Mouse (Mus musculus) kidney, embryonic 16.5 days (tissue): ENCODE data around the gene Spata31d1d. TPM values are rescaled to one million over a fixed set of nuclear protein-coding genes. Genes with fewer than 3 reads are reported as not detected.
"Not testable (repeated sequence)": the region's sequence is repeated elsewhere in the genome, so short reads cannot be mapped to it uniquely, and the experiment has no call there.

Source experiments
- ATAC-seq: fragments of 200-750 bp; cut with Nextera tagmentation; 2 replicates; pipeline ENCODE4 v1.8.0; 2017; ENCODE audit warnings: moderate TSS enrichment; ENCODE audit not compliant: low FRiP score, low TSS enrichment
- H3K27ac ChIP-seq: fragments of 300-500 bp; sonication (generic); 2 replicates; pipeline ENCODE4 v1.5.1; 2014; ENCODE audit warnings: low read length
- H3K27me3 ChIP-seq: fragments of 300-500 bp; sonication (generic); 2 replicates; pipeline ENCODE4 v1.6.1; 2014; ENCODE audit warnings: low read length, control low read depth, mixed read lengths; ENCODE audit not compliant: insufficient read depth
- H3K36me3 ChIP-seq: fragments of 300-500 bp; sonication (generic); 2 replicates; pipeline ENCODE4 v1.6.1; 2014; ENCODE audit warnings: low read length, control low read depth, mixed read lengths; ENCODE audit not compliant: insufficient read depth
- H3K4me1 ChIP-seq: fragments of 300-500 bp; sonication (generic); 2 replicates; pipeline ENCODE4 v1.6.1; 2014; ENCODE audit warnings: low read length, control low read depth, mixed read lengths; ENCODE audit not compliant: insufficient read depth
- H3K4me2 ChIP-seq: fragments of 300-500 bp; sonication (generic); replicated peaks from 2 replicates; pipeline ENCODE4 v1.6.1; 2014; ENCODE audit warnings: low read depth, low read length
- H3K4me3 ChIP-seq: fragments of 300-500 bp; sonication (generic); 2 replicates; pipeline ENCODE4 v1.5.1; 2014; ENCODE audit warnings: mild to moderate bottlenecking, low read length
- H3K9ac ChIP-seq: fragments of 300-500 bp; sonication (generic); replicated peaks from 2 replicates; pipeline ENCODE4 v1.6.1; 2014; ENCODE audit warnings: low read length
- H3K9me3 ChIP-seq: fragments of 300-500 bp; sonication (generic); 2 replicates; pipeline ENCODE4 v1.6.1; 2016; ENCODE audit warnings: low read length, control low read depth
- WGBS: fragments of 180-500 bp; shearing (Covaris S2); extraction: QIAGEN DNeasy Blood & Tissue Kit; methylation state at CpG from one replicate; pipeline ENCODE4 v1.1.7; 2014; 5-methylcytosine and 5-hydroxymethylcytosine counted together
- polyA plus RNA-seq: library from polyadenylated mRNA; unstranded; fragments of >200 nt; fragmentation: Nextera tagmentation; extraction: Ambion mirVana; gene quantifications from 2 replicates; pipeline ENCODE4 v1.2.1, GENCODE M21; 2015

Spata31d1d gene
- polyA plus RNA-seq, 1 experiment from 2014 or later: not detected

DNA sequence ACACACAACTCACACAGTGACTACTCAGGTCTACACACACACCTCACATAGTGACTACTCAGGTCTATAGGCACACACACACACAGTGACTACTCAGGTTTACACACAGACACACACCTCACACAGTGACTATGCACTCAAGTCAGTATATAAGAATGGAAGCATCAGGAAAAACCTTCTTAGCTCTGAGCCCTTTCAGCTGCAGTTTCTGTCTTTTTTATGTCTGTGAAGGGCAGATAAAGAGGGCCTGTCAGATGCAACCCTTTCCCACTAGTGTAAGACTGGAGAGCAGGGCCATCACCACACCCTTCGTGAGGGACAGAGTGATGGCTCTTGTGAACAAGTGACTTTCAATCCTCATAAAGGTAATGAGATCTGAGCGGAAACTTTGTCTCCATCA lies 6.9 kb upstream of the Spata31d1d start:
- 88% methylated on average over 2 of the region's 2 CpGs for WGBS
- Histone ChIP-seq H3K36me3 (no peaks in the 10 kb centered on the region), H3K9me3 (no peaks in the 10 kb centered on the region), H3K27me3 (no peaks in the 10 kb centered on the region), H3K4me1 (no peaks in the 10 kb centered on the region), H3K4me3 (no peak overlapping the region), H3K9ac (no peak overlapping the region), H3K27ac (no peak overlapping the region), H3K4me2 (no peak overlapping the region)
- no peak for ATAC-seq

DNA sequence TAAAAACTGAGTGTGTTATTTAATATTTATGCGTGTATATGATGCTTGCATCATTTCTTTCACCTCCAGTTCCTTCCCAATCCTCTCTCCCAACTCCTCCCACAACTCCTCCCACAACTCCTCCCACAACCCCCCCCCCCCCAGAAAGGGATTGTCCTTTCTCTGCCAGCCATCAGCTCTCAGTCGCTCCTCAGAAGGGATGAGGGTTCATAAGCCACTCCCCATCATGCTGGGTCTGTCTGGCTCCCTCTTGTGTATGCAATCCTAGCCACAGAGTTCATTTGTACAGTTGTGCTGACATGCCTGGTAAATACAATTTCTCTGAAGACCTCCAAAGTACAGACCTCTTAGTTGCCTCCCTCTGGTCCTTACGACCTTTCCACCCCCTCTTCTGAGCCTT lies 3.6 kb upstream of the Spata31d1d start:
- ATAC-seq: peak; percentile 67; the same call in 1 of the 2 replicates
- no peak overlapping the region for H3K27ac ChIP-seq
- H3K36me3 ChIP-seq: no peaks in the 10 kb centered on the region
- no peaks in the 10 kb centered on the region for H3K4me1 ChIP-seq
- H3K4me3 ChIP-seq: no peak overlapping the region
- no peak overlapping the region for H3K9ac ChIP-seq
- H3K4me2 ChIP-seq: no peak overlapping the region
- H3K27me3 ChIP-seq: no peaks in the 10 kb centered on the region
- H3K9me3 ChIP-seq: no peaks in the 10 kb centered on the region
- 29% methylated on average over 3 of the region's 3 CpGs for WGBS

DNA sequence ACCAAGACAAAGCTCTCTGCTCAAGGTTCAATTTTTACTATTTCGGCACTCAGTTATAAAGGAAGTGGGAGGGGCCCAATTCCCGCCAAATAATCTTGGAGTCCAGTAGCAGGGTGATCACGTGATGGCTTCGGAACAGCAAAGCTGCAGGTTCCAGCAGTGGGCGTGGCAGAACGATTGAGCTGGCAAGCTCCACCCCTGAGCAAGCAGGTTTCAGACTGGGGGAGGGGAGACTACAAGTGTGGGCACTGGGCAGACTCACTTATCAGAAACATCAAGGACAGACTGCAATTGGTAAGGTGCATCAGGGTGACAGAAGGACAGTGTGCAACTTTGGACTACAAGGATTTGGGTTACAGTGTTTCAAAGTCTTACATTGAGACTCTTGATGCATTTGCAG lies 2.8 kb upstream of the Spata31d1d start:
- H3K9me3 ChIP-seq, H3K27ac ChIP-seq, H3K4me1 ChIP-seq, ATAC-seq, H3K4me3 ChIP-seq, H3K9ac ChIP-seq, H3K27me3 ChIP-seq, H3K36me3 ChIP-seq, H3K4me2 ChIP-seq: not testable (repeated sequence)
- WGBS: 27% methylated on average over 6 of the region's 6 CpGs

DNA sequence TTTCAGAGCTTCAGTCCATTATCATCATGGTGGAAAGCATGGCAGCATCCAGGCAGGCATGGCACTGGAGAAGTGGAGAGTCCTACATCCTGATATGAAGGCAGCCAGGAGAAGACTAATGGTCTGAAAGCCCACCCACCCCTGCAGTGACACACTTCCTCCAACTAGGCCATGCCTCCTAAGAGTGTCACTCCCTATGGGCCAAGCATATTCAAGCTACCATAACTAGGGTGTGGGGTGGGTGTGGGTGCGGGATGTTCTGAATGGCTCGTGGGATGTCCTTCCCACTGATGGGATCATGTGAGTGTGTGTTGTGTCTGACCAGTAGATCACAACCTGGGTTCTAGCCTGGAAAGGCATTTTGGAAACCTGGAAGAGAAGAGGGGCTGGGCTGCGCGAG lies 2.4 kb upstream of the Spata31d1d start:
- Histone ChIP-seq H3K27me3 (no peaks in the 10 kb centered on the region), H3K9ac (no peak overlapping the region), H3K4me1 (no peaks in the 10 kb centered on the region), H3K4me2 (no peak overlapping the region), H3K36me3 (no peaks in the 10 kb centered on the region), H3K4me3 (no peak overlapping the region), H3K27ac (no peak overlapping the region), H3K9me3 (no peaks in the 10 kb centered on the region)
- ATAC-seq: no peak
- WGBS: 89% methylated on average over 2 of the region's 4 CpGs

DNA sequence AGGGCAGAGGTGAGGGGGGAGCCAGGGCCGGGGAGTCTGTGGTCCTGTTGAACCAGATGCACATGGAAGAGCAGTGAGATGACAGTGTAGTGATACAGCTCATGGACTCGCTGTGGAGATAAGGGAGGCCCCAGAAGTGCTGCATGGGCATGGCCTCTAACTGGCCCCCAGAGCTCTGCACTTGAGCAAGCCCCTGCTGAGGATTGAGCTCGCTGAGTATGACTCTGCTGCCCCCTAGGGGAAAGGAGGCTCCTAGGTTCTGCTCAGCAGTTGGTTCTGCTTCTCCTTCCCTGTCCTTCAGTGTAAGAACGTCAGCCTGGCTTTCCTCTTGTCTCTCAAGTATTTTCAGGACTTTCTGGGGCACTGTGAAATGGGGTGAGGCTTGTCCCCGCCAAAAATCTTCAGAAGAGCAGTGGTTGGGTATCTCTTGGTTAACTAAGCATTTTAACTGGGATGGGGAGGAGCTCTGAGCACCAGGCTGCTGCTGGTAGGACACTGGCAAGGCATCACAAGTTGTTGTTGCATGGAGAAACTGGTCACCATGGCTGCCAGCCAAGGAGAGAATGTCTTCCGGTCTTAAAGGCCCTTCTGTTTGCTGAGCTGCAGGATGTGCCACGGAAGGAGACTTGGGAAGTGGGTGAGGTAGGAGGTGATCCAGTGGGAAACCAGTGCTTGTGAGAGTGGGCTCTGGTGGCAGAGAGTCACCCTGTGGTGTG lies 3.0 kb downstream of the Spata31d1d start:
- no peak overlapping the region for H3K4me2 ChIP-seq
- no peak overlapping the region; the same call in 1 of the 2 replicates for H3K9ac ChIP-seq
- H3K9me3 ChIP-seq: no peaks in the 10 kb centered on the region
- WGBS: 30% methylated on average over 7 of the region's 7 CpGs
- no peaks in the 10 kb centered on the region for H3K36me3 ChIP-seq
- no peaks in the 10 kb centered on the region for H3K27me3 ChIP-seq
- H3K4me3 ChIP-seq: no peak overlapping the region
- ATAC-seq: peak; percentile 87
- 0 out of 2 replicates have a peak, but pooled peaks cover 5% of the 10 kb centered on the region for H3K4me1 ChIP-seq
- no peak overlapping the region for H3K27ac ChIP-seq

DNA sequence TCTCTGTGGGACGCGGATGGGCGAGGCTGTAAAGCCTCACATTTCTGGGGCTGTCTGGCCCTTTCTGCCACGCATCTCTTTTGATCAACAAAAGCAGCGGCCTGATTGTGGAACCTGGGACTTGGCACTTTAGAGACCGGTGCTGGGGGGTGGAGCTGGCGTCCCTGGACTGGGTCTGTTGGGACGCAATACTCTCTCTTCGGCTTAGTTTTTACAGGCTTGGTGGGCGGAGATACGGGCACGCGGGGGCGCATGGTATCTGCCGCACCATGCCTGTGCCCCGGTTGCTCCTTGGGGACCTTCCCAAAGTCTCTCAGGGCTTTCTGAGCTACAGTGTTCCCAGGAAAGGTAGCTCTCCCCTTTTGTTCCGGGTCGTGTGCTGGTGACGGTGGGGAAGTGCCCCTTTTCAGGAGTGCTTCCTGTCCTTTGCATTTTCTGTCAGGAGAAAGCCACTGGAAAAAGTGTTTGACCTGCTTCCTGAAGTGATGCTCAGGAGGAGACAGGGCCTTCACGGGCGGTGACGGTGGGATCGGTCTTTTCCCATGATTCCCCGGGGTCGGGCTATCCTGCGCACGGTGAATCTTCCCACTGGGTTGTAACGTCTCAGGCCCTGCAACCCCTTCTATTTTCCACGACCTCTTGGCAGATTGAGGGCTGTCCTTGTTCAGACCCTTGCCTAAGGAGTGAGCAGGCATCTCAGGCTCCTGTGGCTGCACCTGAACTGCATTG lies 5.2 kb downstream of the Spata31d1d start:
- H3K4me2 ChIP-seq: peak overlapping the region; percentile 44
- 29% methylated on average over 29 of the region's 29 CpGs for WGBS
- peak overlapping the region; percentile 7; the same call in 1 of the 2 replicates for H3K4me3 ChIP-seq
- ATAC-seq: no peak
- no peaks in the 10 kb centered on the region for H3K9me3 ChIP-seq
- H3K4me1 ChIP-seq: 0 out of 2 replicates have a peak, but pooled peaks cover 5% of the 10 kb centered on the region
- H3K9ac ChIP-seq: peak overlapping the region; percentile 50; the same call in 1 of the 2 replicates
- H3K27ac ChIP-seq: no peak overlapping the region
- no peaks in the 10 kb centered on the region for H3K27me3 ChIP-seq
- no peaks in the 10 kb centered on the region for H3K36me3 ChIP-seq

DNA sequence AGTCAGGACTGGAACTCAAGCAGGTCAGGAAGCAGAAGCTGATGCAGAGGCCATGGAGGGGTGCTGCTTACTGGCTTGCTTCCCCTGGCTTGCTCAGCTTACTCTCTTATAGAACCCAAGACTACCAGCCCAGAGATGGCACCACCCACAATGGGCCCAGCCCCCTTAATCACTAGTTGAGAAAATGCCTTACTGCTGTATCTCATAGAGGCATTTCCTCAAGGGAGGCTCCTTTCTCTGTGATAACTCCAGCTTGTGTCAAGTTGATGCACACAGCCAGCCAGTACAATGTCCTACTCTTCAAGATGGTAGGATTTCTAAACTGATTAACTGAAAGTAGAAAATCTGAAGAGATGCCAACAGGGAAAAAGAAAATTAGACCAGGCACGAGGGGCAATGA lies 9.5 kb downstream of the Spata31d1d start:
- H3K9me3 ChIP-seq, H3K9ac ChIP-seq, ATAC-seq, H3K36me3 ChIP-seq, H3K4me2 ChIP-seq, H3K27me3 ChIP-seq, H3K4me3 ChIP-seq, H3K4me1 ChIP-seq, H3K27ac ChIP-seq: not testable (repeated sequence)
- 87% methylated on average over 1 of the region's 1 CpGs for WGBS

DNA sequence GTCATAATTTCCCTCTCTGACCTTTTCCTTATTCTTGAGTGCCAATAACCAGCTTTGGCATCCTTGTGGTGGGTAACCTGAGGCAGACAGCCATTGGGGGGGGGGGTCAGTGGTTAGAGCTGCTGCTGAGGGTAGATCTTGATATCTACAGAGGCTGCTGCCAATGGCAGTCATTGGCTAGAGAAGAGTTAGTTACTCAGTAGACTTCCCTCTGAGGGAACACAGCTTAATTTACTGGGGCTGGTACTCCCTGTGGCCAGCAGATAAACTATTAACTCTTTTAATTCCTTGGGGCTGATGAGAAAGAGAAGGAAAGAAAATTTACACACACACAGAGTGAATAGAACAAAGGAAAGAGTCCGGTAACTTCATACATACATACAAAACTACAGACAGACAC lies 12.1 kb downstream of the Spata31d1d start:
- H3K27me3 ChIP-seq: no peaks in the 10 kb centered on the region
- H3K4me2 ChIP-seq: no peak overlapping the region
- no peak overlapping the region for H3K27ac ChIP-seq
- ATAC-seq: no peak
- no peaks in the 10 kb centered on the region for H3K9me3 ChIP-seq
- no peaks in the 10 kb centered on the region for H3K4me1 ChIP-seq
- H3K4me3 ChIP-seq: no peak overlapping the region
- no peaks in the 10 kb centered on the region for H3K36me3 ChIP-seq
- WGBS: 60% methylated on average over 1 of the region's 1 CpGs
- no peak overlapping the region for H3K9ac ChIP-seq

DNA sequence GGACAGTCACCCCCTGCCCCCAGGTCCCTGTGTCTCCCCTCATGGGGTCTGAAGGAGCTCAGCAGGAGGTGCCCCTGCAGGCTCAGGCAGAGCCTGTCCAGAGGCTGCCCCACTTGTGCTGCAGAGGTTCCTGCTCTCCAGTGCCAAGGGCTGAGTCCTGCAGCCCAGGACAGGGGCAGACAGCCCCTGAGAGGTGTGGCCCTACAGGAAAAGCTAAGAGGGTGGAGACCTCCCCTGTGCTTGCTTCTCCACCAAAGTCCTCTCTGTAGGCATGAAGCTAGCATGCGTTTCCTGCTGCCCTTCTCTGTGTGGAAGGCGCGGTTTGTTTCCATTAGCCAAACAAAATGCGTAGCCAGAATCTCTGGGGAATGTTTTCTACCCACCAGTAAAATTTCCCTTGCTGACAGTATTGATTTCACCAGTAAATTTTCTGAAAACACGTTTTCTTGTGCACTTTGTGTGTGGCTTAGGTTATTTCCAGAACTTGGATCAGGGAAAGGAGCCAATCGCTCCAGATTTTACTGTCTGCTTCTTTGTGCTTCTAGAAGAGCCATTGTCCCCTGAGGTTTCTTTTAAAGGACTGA lies 12.6 kb downstream of the Spata31d1d start:
- 33% methylated on average over 6 of the region's 6 CpGs for WGBS
- not testable (repeated sequence) for H3K4me2 ChIP-seq, H3K27ac ChIP-seq, H3K9me3 ChIP-seq, H3K9ac ChIP-seq, H3K27me3 ChIP-seq, H3K4me1 ChIP-seq, H3K4me3 ChIP-seq, H3K36me3 ChIP-seq
- peak; percentile 57 for ATAC-seq

DNA sequence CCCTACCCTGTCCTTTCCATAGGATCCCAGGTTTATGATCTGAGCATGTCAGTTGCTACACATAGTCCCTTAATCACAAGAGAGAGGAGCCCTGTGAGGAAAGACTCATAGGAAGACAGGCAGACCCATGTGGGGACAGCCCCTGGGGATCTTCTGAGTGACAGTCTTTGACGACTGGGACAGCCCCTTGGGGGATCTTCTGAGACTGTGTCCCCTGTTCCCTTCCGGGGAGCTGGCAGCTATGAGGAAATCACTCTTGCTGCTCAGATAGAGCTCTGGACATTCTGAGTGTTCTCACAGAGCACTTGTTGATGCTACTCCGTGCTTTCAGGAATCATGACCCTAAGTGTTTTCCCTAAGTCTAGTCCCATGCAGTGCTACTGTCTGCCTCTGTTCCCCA lies 17.8 kb downstream of the Spata31d1d start:
- no peak overlapping the region for H3K4me2 ChIP-seq
- H3K27ac ChIP-seq: no peak overlapping the region
- ATAC-seq: no peak
- H3K4me3 ChIP-seq: no peak overlapping the region
- WGBS: 51% methylated on average over 3 of the region's 3 CpGs
- H3K27me3 ChIP-seq: no peaks in the 10 kb centered on the region
- H3K4me1 ChIP-seq: no peaks in the 10 kb centered on the region
- no peaks in the 10 kb centered on the region for H3K36me3 ChIP-seq
- H3K9ac ChIP-seq: no peak overlapping the region
- no peaks in the 10 kb centered on the region for H3K9me3 ChIP-seq
